Mouse (Mus musculus) spleen, adult 2 months (tissue): ENCODE results near the gene Ccdc87.

Experiments
- CTCF ChIP-seq: fragments of 200-500 bp; IDR thresholded peaks from 2 replicates; pipeline ENCODE4 v1.5.1; 2011; ENCODE audit warnings: mild to moderate bottlenecking, inconsistent platforms; ENCODE audit not compliant: insufficient read depth, insufficient read length, insufficient replicate concordance; ENCODE audit errors: extremely low read depth
- POLR2A ChIP-seq: fragments of 200-500 bp; IDR thresholded peaks from 2 replicates; pipeline ENCODE4 v1.6.1; 2011; ENCODE audit warnings: low read depth, low read length, inconsistent platforms

DNA sequence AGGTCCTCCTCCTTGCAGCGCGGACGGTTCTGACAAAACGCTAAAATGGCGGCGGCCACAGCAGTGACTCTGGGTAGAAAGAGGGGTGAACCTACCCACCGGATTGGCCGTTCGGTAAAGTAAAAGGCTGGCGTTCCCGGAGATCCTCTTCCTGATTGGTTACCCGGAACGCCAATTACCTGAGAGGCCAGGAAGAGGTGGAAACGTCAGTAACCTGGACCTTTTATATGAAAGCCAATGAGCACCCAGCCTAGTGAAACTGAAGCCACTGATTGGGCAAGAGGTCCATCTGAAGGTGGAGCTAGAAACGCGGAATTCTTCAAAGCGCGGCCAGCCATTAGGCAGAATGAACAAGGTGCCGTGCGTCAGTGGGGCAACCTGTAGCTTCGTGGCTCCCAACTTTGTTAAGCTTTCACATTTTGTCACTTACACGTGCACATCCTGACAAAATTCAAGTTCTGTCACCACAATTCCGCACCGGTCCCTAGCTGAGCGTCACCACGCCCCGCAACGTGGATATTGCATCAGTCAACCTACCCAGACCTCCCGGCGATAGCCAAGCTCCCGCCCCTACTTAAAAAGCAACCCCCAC lies 45.2 kb upstream of the Ccdc87 start, which contains the start of gene Rbm4:
- no peak for TF ChIP-seq CTCF
- no peak; the same call in 1 of the 2 replicates for TF ChIP-seq POLR2A
